Mouse (Mus musculus) thymus, adult 2 months (tissue): ENCODE measurements at regions not wholly inside any gene's neighbourhood (a gene's known extent, or its start where the extent isn't known, plus 50 kb on each side); places are given as distances from the start of the nearest gene placed in this dataset.

Experiments
- DNase-seq: peaks from one replicate; pipeline ENCODE4 v3.0.0; 2021
- H3K27ac ChIP-seq: fragments of 200-500 bp; 2 replicates; pipeline ENCODE4 v1.5.1; 2012; ENCODE audit warnings: low read length, control low read depth; ENCODE audit not compliant: control insufficient read depth, insufficient read depth
- H3K27me3 ChIP-seq: fragments of 200-500 bp; 2 replicates; pipeline ENCODE4 v1.6.1; 2012; ENCODE audit warnings: mild to moderate bottlenecking, low read length, moderate library complexity, mixed read lengths; ENCODE audit not compliant: control insufficient read depth, insufficient read depth
- H3K36me3 ChIP-seq: fragments of 200-500 bp; 2 replicates; pipeline ENCODE4 v1.6.1; 2012; ENCODE audit warnings: mild to moderate bottlenecking, low read length, moderate library complexity; ENCODE audit not compliant: control insufficient read depth, insufficient read depth
- H3K4me1 ChIP-seq: fragments of 200-500 bp; replicated peaks from 2 replicates; pipeline ENCODE4 v1.6.1; 2012; ENCODE audit warnings: low read length; ENCODE audit not compliant: control insufficient read depth, insufficient read depth
- H3K4me3 ChIP-seq: fragments of 200-500 bp; 2 replicates; pipeline ENCODE4 v1.5.1; 2012; ENCODE audit warnings: mild to moderate bottlenecking, low read length, control low read depth, moderate library complexity; ENCODE audit not compliant: control insufficient read depth, insufficient read depth
- CTCF ChIP-seq: fragments of 200-500 bp; IDR thresholded peaks from 2 replicates; pipeline ENCODE4 v1.5.1; 2012; ENCODE audit warnings: mild to moderate bottlenecking, control low read depth, low read length, moderate library complexity, borderline replicate concordance; ENCODE audit not compliant: control insufficient read depth, poor library complexity, insufficient read depth; ENCODE audit errors: extremely low read depth
- POLR2A ChIP-seq: fragments of 200-500 bp; IDR thresholded peaks from 2 replicates; pipeline ENCODE4 v1.6.1; 2012; ENCODE audit warnings: mild to moderate bottlenecking, low read length, control low read depth, moderate library complexity; ENCODE audit not compliant: control insufficient read depth, poor library complexity, insufficient read depth; ENCODE audit errors: extremely low read depth
- WGBS: fragments of 180-500 bp; shearing (Covaris S2); methylation state at CpG from one replicate; pipeline ENCODE4 v1.1.7; 2018; 5-methylcytosine and 5-hydroxymethylcytosine counted together

DNA sequence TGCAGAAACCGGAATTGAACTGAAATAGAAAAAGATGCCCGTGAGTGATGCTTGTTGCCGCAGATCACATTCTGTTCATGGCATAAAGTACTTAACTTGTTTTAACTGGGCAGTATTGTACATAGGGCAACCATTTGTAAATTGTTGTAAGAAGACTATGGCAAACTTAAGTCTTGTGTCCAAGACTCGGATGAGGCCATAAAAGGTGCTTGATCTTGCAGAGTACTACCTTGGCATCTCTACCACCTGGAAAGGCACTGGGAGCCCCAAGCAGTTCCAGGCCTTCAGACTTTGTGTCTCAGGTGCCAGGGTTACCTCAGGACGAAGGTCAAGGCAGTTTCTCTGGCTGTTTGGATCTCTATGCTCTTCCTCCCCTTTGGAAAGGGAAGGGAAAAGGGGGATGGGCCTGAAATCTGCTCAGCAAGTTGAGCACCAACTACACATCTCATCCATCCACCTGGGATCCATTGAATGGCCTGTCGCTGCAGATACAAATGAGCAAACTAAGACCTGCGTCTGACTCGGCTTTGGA is 120.0 kb downstream of the Slc38a6 start:
- Histone ChIP-seq H3K4me3 (no peak overlapping the region), H3K27ac (no peak overlapping the region), H3K36me3 (no peaks in the 10 kb centered on the region), H3K4me1 (peaks cover 53% of the 10 kb centered on the region), H3K27me3 (no peaks in the 10 kb centered on the region)
- 96% methylated on average over 8 of the region's 8 CpGs for WGBS
- no peak for DNase-seq
- TF ChIP-seq POLR2A (no peak), CTCF (no peak)

GRCm38 (mm10) chr12:73405583-73405982 is 119.0 kb downstream of the Slc38a6 start:
- WGBS = 72% methylated on average over 9 of the region's 9 CpGs
- Histone ChIP-seq H3K4me3 (no peak overlapping the region), H3K36me3 (no peaks in the 10 kb centered on the region), H3K4me1 (peaks cover 50% of the 10 kb centered on the region), H3K27ac (no peak overlapping the region), H3K27me3 (no peaks in the 10 kb centered on the region)
- no peak for DNase-seq
- TF ChIP-seq CTCF (no peak), POLR2A (no peak)

DNA sequence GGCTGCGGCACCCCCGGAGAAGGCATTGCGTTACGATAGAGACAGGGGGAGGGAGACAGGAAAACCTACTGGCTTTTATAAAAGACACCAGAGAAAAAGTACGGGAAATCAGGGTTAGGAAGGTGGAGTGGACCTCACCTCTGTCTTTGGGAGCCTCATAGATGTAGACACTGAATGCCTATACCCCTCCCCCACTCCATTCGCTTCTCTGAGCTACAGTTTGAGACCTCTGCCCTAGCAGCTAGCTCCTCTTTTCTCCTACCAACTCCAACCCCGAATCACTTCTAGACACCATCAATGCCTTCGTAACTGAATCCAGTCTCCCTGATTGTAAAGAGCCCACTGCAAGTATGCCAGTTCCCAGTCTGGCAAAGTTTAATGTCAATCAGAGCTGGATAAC is 118.5 kb downstream of the Slc38a6 start:
- TF ChIP-seq POLR2A (no peak), CTCF (no peak)
- H3K36me3 ChIP-seq = no peaks in the 10 kb centered on the region
- DNase-seq = no peak
- H3K27ac ChIP-seq = no peak overlapping the region
- H3K4me3 ChIP-seq = no peak overlapping the region
- no peaks in the 10 kb centered on the region for H3K27me3 ChIP-seq
- 95% methylated on average over 8 of the region's 8 CpGs for WGBS
- H3K4me1 ChIP-seq = peaks cover 54% of the 10 kb centered on the region

DNA sequence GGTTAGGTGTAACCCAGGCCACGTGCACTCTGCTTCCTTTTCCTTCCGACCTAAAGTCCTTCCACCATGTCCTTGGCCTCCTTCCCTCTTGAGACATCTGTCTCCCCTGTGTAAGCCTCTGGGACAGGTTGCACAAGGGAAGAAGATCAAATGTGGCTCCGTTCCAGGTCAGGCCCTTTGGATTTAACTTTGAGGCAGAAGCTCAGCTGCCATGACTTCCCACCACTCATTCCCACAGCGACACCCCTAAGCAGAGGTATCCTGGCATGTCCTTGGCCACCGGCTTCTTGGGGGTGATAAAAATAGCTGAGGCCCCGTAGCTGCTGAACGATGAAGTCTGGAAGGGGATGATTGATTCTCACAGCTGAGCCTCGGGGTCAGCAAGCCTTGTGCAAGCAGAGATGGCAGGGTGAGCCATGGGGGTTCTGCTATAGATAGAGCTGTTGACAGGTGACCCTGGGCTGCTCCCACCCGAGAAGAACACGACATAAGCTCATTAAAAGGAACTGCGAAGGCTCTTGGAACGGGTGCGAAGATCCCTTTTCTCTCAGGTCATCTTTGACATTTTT is 117.4 kb downstream of the Slc38a6 start:
- 92% methylated on average over 13 of the region's 13 CpGs for WGBS
- Histone ChIP-seq H3K27me3 (no peaks in the 10 kb centered on the region), H3K4me3 (no peak overlapping the region), H3K36me3 (no peaks in the 10 kb centered on the region), H3K4me1 (peaks cover 53% of the 10 kb centered on the region), H3K27ac (no peak overlapping the region)
- no peak for DNase-seq
- TF ChIP-seq POLR2A = no peak
- no peak for TF ChIP-seq CTCF
